In genomic region chr7:74552546-74552945, GRCm38 (mm10) we compare ENCODE assay signal across 9 mouse cellular contexts. TPM values are rescaled to one million over a fixed set of nuclear protein-coding genes. Genes with fewer than 3 reads are reported as not detected.
DNase-seq lines count a peak whose midpoint lies in the region; ATAC-seq lines count a peak whose summit lies in the region.
"Had no signal": no experiment of that assay in that cellular context is flagged by ENCODE, and none has a peak within 500 bp of the region (broad histone marks: within the 10 kb centered on the region; RNA-seq: fewer than 3 reads in every experiment).

No protein-coding gene starts in this region.

- H3K27ac ChIP-seq in intestine, embryonic 14.5 days (ENCODE audit: low read depth): no peak overlapping the region
- H3K27ac ChIP-seq in intestine, embryonic 16.5 days (ENCODE audit: low read length): no peak overlapping the region
- H3K27ac ChIP-seq in embryonic facial prominence, embryonic 10.5 days (replicated peaks): no peak overlapping the region
- no peak overlapping the region for H3K27ac ChIP-seq in forebrain, embryonic 15.5 days (replicated peaks)
- no peak overlapping the region for H3K27ac ChIP-seq in midbrain, embryonic 14.5 days (replicated peaks; ENCODE audit: low read depth, low read length)

- peaks cover 18% of the 10 kb centered on the region for H3K4me1 ChIP-seq in intestine, embryonic 14.5 days (replicated peaks; ENCODE audit: control insufficient read depth, insufficient read depth, low read length)
- 0 out of 2 replicates have a peak, but pooled peaks cover 7% of the 10 kb centered on the region for H3K4me1 ChIP-seq in intestine, embryonic 16.5 days (ENCODE audit: control insufficient read depth, insufficient read depth, low read length)
- H3K4me1 ChIP-seq in embryonic facial prominence, embryonic 10.5 days: peaks cover 44% of the 10 kb centered on the region
- peaks cover 15% of the 10 kb centered on the region for H3K4me1 ChIP-seq in forebrain, embryonic 15.5 days
- peaks cover 17% of the 10 kb centered on the region for H3K4me1 ChIP-seq in midbrain, embryonic 14.5 days (ENCODE audit: control insufficient read depth, insufficient read depth, low read length)

- no peaks in the 10 kb centered on the region for H3K9me3 ChIP-seq in intestine, embryonic 14.5 days (ENCODE audit: control insufficient read depth, low read length)
- no peaks in the 10 kb centered on the region for H3K9me3 ChIP-seq in intestine, embryonic 16.5 days (ENCODE audit: control insufficient read depth, low read length)
- no peaks in the 10 kb centered on the region for H3K9me3 ChIP-seq in embryonic facial prominence, embryonic 10.5 days
- no peaks in the 10 kb centered on the region for H3K9me3 ChIP-seq in forebrain, embryonic 15.5 days
- H3K9me3 ChIP-seq in midbrain, embryonic 14.5 days (ENCODE audit: control insufficient read depth, low read length): no peaks in the 10 kb centered on the region

- no peak overlapping the region for H3K9ac ChIP-seq in intestine, embryonic 14.5 days (ENCODE audit: low read length)
- no peak overlapping the region for H3K9ac ChIP-seq in intestine, embryonic 16.5 days (ENCODE audit: low read depth, low read length)
- no peak overlapping the region for H3K9ac ChIP-seq in forebrain, embryonic 15.5 days (replicated peaks)
- no peak overlapping the region for H3K9ac ChIP-seq in midbrain, embryonic 14.5 days (replicated peaks; ENCODE audit: low read length)

- peaks cover 20% of the 10 kb centered on the region for H3K27me3 ChIP-seq in intestine, embryonic 14.5 days (replicated peaks; ENCODE audit: control insufficient read depth, insufficient read depth, low read length)
- H3K27me3 ChIP-seq in intestine, embryonic 16.5 days (replicated peaks; ENCODE audit: control insufficient read depth, insufficient read depth, low read length): peaks cover 17% of the 10 kb centered on the region; the same call in 1 of the 2 replicates
- H3K27me3 ChIP-seq in embryonic facial prominence, embryonic 10.5 days (replicated peaks; ENCODE audit: low read depth, poor library complexity, severe bottlenecking): peaks cover 37% of the 10 kb centered on the region
- no peaks in the 10 kb centered on the region for H3K27me3 ChIP-seq in forebrain, embryonic 15.5 days
- 0 out of 2 replicates have a peak, but pooled peaks cover 8% of the 10 kb centered on the region for H3K27me3 ChIP-seq in midbrain, embryonic 14.5 days (ENCODE audit: control insufficient read depth, insufficient read depth, low read length)
- H3K27me3 ChIP-seq: Patski had no signal

- DNase-seq in intestine, embryonic 14.5 days (ENCODE audit: low spot score): no peak
- no peak for DNase-seq in embryonic facial prominence, embryonic 10.5 days (ENCODE audit: low spot score)
- DNase-seq in midbrain, embryonic 14.5 days: no peak
- DNase-seq in adrenal gland, postnatal 14 days: no peak
- DNase-seq in frontal cortex, adult 2 months (ENCODE audit: extremely low spot score in 1 of 2, low spot score in 1 of 2): no peak
- DNase-seq: kidney, adult 8-10 months had no signal

- H3K4me2 ChIP-seq in intestine, embryonic 14.5 days (ENCODE audit: low read length): peak overlapping the region; percentile 6; the same call in 1 of the 2 replicates
- H3K4me2 ChIP-seq in intestine, embryonic 16.5 days (ENCODE audit: low read depth, low read length): no peak overlapping the region
- peak overlapping the region; percentile 92 for H3K4me2 ChIP-seq in forebrain, embryonic 15.5 days (replicated peaks)
- peak overlapping the region; percentile 79 for H3K4me2 ChIP-seq in midbrain, embryonic 14.5 days (ENCODE audit: low read length)

- H3K4me3 ChIP-seq in intestine, embryonic 14.5 days (ENCODE audit: low read depth, low read length): no peak overlapping the region
- H3K4me3 ChIP-seq in intestine, embryonic 16.5 days (ENCODE audit: low read length): no peak overlapping the region
- H3K4me3 ChIP-seq in embryonic facial prominence, embryonic 10.5 days: peak overlapping the region; percentile 83; the same call in 1 of the 2 replicates
- H3K4me3 ChIP-seq in forebrain, embryonic 15.5 days: peak overlapping the region; percentile 89
- peak overlapping the region; percentile 62 for H3K4me3 ChIP-seq in midbrain, embryonic 14.5 days (replicated peaks; ENCODE audit: low read depth, low read length)

- ATAC-seq in intestine, embryonic 14.5 days (replicated peaks; ENCODE audit: low FRiP score, low TSS enrichment, low read depth): no peak
- no peak for ATAC-seq in intestine, embryonic 16.5 days
- ATAC-seq in forebrain, embryonic 15.5 days (replicated peaks): no peak
- ATAC-seq in midbrain, embryonic 14.5 days (ENCODE audit: low FRiP score, low TSS enrichment): no peak
- ATAC-seq: Patski had no signal

- H3K36me3 ChIP-seq in intestine, embryonic 14.5 days (ENCODE audit: control insufficient read depth, insufficient read depth, low read length): no peaks in the 10 kb centered on the region
- H3K36me3 ChIP-seq in intestine, embryonic 16.5 days (ENCODE audit: control insufficient read depth, insufficient read depth, low read length): no peaks in the 10 kb centered on the region
- no peaks in the 10 kb centered on the region for H3K36me3 ChIP-seq in embryonic facial prominence, embryonic 10.5 days (replicated peaks)
- H3K36me3 ChIP-seq in forebrain, embryonic 15.5 days: no peaks in the 10 kb centered on the region
- no peaks in the 10 kb centered on the region for H3K36me3 ChIP-seq in midbrain, embryonic 14.5 days (ENCODE audit: control insufficient read depth, insufficient read depth, low read length)

- 51% methylated on average over 4 of the region's 4 CpGs for WGBS in intestine, embryonic 14.5 days
- 48% methylated on average over 4 of the region's 4 CpGs for WGBS in intestine, embryonic 16.5 days
- WGBS in embryonic facial prominence, embryonic 10.5 days: 65% methylated on average over 4 of the region's 4 CpGs
- 75% methylated on average over 4 of the region's 4 CpGs for WGBS in forebrain, embryonic 15.5 days
- WGBS in midbrain, embryonic 14.5 days: 41% methylated on average over 4 of the region's 4 CpGs

RNA-seq across cellular contexts. Expression of gene Slco3a1, which starts 2.0 kb away (rescaled TPM):
- 6.8 and 7.9 TPM in 2 replicates for polyA plus RNA-seq in intestine, embryonic 14.5 days (2014; fragmentation: Nextera tagmentation; extraction: Ambion mirVana)
- 6.7 and 6.8 TPM in 2 replicates for polyA plus RNA-seq in intestine, embryonic 16.5 days (2015; fragmentation: Nextera tagmentation; extraction: Ambion mirVana)
- polyA plus RNA-seq in embryonic facial prominence, embryonic 10.5 days (2016; fragmentation: Nextera tagmentation; extraction: Ambion mirVana): 7.4 and 7.9 TPM in 2 replicates
- polyA plus RNA-seq in forebrain, embryonic 15.5 days (2015; fragmentation: Nextera tagmentation; extraction: Ambion mirVana): 20.7 and 21.1 TPM in 2 replicates
- 18.9 and 25.4 TPM in 2 replicates for polyA plus RNA-seq in midbrain, embryonic 14.5 days (2014; fragmentation: Nextera tagmentation; extraction: Ambion mirVana)
- total RNA-seq in adrenal gland, postnatal 14 days (2021): 20.8 and 26.1 TPM in 2 replicates
- 27.7 and 29.7 TPM in 2 replicates for polyA plus RNA-seq in frontal cortex, adult 2 months (2012; rRNA removed)

Comparison
In these comparisons a context has a peak if more than half of its experiments do, and no peak if none do; other contexts are left out.
1. H3K4me3 ChIP-seq: peak in embryonic facial prominence, embryonic 10.5 days (single experiment), forebrain, embryonic 15.5 days (single experiment) and midbrain, embryonic 14.5 days (single experiment); none in intestine, embryonic 14.5 days (single experiment) and intestine, embryonic 16.5 days (single experiment).